Mouse (Mus musculus) megakaryocyte, embryonic 14.5 days (primary cell): ENCODE measurements around the gene Prrc2c.

Source experiments
- FLI1 ChIP-seq: IDR thresholded peaks from 2 replicates; pipeline ENCODE4 v1.6.1; 2012; ENCODE audit warnings: low read length, inconsistent platforms, mixed read lengths
- GATA1 ChIP-seq: IDR thresholded peaks from 3 replicates; pipeline ENCODE4 v1.6.1; 2012; ENCODE audit warnings: mixed read lengths, low read length, inconsistent platforms, borderline replicate concordance

DNA sequence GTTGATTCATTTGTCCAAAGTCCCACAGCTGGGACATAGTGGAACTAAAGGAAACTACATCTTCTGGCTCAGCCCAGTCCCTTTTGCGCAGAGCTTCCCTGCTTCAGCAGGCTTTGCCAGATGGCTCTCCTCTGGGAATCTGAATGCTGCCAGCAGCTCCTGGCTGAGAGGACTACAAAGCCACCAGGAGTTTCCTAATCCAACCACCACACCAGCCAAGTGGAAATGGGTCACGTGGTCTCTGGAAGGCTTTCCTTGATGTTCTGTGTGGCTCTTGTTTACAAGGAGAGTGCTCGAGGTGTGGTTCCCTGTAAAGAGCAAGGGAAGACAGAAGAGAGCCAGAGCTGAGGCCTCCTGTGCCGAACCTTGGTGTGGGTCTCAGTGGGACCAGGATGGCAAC lies 96.6 kb downstream of the Prrc2c start:
- TF ChIP-seq FLI1 = no peak
- no peak for TF ChIP-seq GATA1
